Mouse (Mus musculus) neutrophil, adult 5-6 weeks (primary cell): ENCODE measurements around the gene Trip6. TPM values are rescaled to one million over a fixed set of nuclear protein-coding genes. Genes with fewer than 3 reads are reported as not detected.
A peak's percentile ranks its signal among the peaks of the same experiment; 100 is the strongest.

Experiments used
- ATAC-seq: fragments of 151-379, 151-347 bp; 2 replicates; pipeline ENCODE4 v1.8.0; 2017; ENCODE audit warnings: mild to moderate bottlenecking, moderate TSS enrichment; ENCODE audit not compliant: insufficient number of reproducible peaks, poor library complexity, low FRiP score, severe bottlenecking; ENCODE audit errors: extremely low read depth
- total RNA-seq: library from RNA; stranded (forward); fragments of 200-1000 nt; gene quantifications from 2 replicates; pipeline ENCODE4 v1.2.3, GENCODE M21; 2017

The Trip6 gene
- total RNA-seq, 1 experiment from 2014 or later: 5.5 TPM

- no peak for ATAC-seq
Observed at GRCm38 (mm10) chr5:137305822-137306221, 8.4 kb downstream of the Trip6 start.

- no peak for ATAC-seq
Observed at GRCm38 (mm10) chr5:137304816-137305215, 9.4 kb downstream of the Trip6 start.

- ATAC-seq: no peak
Observed at GRCm38 (mm10) chr5:137304165-137304564, 10.0 kb downstream of the Trip6 start.

DNA sequence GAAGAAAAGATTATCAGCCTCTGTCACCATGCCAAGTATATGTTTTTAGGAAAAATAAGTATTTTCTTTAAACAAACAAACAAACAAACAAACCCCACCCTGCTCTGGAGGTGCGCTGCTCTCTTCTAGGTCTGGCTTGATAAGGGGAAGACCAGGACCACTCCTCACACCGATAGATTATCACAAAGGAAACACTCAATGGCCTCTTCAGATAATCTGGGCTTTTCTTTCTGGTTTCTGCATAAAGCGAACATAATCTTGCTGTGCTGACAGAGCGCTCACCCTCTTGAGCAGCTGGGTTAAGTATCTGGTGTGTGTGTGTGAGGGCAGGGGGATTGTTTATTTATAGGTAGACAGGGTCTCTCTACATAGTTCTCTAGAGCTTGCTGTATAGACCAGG, 10.6 kb downstream of the Trip6 start:
- no peak for ATAC-seq

- ATAC-seq: no peak
Observed at GRCm38 (mm10) chr5:137301253-137301652, 13.0 kb downstream of the Trip6 start.

DNA sequence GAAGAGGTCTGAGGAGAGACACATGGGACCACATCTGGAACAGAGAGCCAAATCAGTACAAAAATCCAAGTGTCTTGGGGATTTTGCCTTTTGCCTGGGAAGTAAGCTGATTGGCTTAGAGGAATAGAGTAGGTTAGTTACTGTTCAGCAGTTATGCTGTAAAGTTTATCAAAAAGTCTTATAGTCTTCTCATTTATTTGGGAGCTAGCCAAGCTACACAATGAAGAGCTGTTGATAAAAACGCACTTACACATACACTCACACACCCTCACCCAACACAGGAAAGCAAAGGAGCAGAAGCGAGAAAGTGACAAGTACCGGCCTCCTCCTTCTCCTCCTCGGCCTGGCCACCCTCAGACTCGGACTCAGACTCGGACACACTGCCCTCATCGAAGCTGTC, 15.0 kb downstream of the Trip6 start:
- ATAC-seq: no peak

GRCm38 (mm10) chr5:137297126-137297525, 17.1 kb downstream of the Trip6 start:
- ATAC-seq: no peak

DNA sequence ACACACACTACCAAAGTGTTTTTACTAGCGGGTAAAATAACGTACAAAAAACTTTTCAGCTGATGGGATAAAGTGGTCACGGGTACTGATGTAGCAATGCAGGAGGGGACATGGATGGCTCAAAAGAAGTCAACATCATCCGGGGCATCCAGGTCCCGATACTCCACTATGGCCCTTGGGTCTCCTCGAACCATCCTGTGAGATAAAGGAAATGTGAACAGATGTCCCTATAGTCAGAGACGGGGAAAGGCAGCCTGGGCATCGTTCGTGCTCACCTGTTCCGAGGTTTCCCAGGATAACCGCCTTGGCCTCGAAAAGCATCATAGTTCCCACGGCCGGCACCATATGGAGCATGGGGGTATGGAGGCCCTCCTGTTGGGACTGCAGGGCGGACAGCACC, 18.5 kb downstream of the Trip6 start:
- ATAC-seq: no peak

DNA sequence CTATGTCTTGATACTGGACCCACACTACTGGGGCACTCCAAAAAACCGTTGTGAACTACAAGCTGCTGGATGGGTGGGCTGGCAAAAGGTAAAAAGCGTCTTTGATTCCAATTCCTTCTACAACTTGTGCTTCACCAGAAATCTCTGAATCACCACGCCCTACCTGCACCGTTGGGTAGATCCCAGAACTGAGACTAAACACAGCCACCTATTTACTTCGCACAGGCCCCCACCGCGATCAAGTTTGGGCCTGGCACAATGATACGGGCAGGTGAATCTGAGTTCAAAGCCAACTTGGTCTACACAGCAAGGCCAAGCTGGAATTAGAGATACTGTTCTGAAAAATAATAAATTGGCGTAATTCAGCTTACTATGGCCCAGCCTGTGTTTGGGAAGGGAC, 18.9 kb downstream of the Trip6 start:
- ATAC-seq: no peak

DNA sequence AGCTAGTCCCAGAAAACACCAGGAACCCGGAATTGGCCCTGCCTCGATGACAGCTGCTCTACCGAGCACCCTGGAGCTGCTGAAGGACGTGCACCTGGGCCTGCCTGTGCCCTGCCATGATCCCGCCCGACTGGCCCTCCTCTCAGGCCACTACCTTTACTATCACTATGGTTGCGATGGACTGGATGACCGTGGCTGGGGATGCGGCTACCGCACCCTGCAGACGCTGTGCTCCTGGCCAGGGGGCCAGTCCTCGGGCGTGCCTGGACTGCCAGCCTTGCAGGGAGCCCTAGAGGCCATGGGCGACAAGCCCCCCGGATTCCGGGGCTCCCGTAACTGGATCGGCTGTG, 19.5 kb downstream of the Trip6 start:
- ATAC-seq: no peak

- peak; percentile 85 for ATAC-seq
Observed at GRCm38 (mm10) chr5:137293839-137294743, 20.1 kb downstream of the Trip6 start, which contains the start of gene Ufsp1. Gene Ufsp1 (plus strand): TSS chr5:137294629.

DNA sequence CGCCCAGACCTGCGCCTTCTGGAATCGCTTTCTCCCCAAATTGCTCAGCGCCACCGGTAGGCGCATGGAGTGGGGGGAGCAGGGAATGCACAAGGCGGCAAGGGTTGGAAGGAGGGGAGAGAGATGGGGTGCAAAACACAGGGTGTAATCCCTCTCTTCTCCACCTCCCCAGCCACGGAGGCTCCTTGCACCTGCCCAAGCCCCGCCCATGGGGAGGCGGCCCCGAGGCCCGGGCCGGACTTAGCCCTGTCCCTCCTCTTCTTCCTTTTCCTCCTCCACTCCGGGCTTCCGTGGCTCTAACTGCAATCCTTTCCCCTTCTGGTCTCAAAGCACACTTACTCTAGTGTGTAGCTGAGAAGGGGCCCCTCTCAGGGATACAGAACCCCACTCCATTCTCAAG, 20.9 kb downstream of the Trip6 start:
- peak; percentile 15; the same call in 1 of the 2 replicates for ATAC-seq

GRCm38 (mm10) chr5:137291381-137291926, 22.8 kb downstream of the Trip6 start:
- ATAC-seq: no peak

- no peak for ATAC-seq
Observed at GRCm38 (mm10) chr5:137290677-137291076, 23.5 kb downstream of the Trip6 start.

GRCm38 (mm10) chr5:137289591-137290365, 24.4 kb downstream of the Trip6 start:
- ATAC-seq: no peak

DNA sequence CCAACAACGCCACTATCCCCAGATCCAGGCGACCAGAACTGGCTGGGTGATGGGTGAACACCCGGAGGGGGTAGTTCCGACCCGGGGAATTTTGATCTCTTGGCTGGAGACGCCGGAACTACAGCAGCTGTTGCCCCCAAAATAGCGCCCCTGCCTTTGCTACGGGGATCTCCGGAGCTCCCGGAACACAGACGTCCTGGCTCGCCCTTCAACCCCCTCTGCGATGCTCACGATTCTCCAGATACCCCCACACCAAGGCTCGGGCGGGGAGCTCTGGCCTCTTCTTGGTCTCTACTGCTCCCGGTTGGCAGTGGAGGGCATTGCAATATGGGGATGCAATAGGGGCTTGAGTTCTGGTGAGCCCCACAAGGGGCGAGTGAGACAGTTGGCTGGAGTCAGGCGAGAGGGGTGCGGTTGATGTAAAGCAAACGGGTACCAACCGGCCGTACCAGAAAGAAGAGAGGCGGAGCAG, 25.2 kb downstream of the Trip6 start:
- ATAC-seq: no peak

GRCm38 (mm10) chr5:137287953-137288743, 26.1 kb downstream of the Trip6 start:
- no peak for ATAC-seq

- no peak for ATAC-seq
Observed at GRCm38 (mm10) chr5:137287032-137287952, 26.9 kb downstream of the Trip6 start, which contains the start of gene Ache. Gene Ache (plus strand): TSS chr5:137287519.
